Mouse (Mus musculus): ENCODE data around the gene Dchs2.

The Dchs2 gene

DNA sequence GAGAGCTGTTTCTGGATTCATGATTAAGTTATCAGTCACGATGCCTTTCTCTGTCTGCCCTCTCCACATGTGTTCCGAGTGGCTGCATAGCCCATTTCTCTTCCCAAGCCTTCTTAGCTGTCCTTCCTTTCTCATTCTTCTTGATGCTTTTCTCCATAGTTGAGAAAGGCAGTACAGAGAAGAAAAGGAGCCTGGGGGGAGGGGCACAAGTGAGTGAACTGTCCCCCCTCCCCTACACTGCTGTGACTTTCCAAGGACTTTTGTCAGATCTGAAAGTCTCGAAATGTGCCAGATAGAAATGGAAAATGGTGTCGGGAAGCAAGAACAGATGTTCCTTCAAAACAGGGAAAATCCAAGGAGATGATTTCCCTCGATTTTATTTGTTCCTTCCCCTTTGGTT, 118.8 kb downstream of the Dchs2 start:
- no peak for DNase-seq (ENCODE audit: low read depth in 1 of 2, low spot score in 2 of 2)

DNA sequence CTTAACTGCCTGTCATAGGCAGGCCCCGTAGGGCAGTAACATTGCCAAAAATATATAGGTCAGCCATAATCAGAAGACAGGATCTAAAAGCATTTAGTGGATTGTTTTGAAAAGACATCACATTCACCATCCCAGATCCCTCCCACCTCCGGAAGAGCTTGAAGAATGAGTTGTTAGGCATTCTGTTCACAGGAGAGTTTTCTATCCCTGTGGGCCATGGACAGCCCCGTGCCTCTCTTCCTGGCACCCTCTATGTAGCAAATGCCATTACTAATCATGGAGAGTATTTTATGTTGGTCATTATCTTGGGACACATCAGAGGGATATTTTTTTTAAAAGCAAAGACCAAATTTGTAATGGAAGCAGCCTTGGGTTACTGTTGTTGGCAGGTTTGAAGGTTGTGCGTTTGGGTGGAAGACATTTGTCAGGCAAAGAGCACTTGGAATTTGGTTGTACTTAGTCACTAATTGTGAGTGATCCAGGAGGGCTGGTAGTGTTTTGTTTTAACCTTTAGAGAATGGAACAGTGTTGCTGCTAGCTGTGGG, 122.3 kb downstream of the Dchs2 start:
- DNase-seq (ENCODE audit: low read depth in 1 of 2, low spot score in 2 of 2), result no peak

- no peak for DNase-seq (ENCODE audit: low read depth in 1 of 2, low spot score in 2 of 2)
Measured at GRCm38 (mm10) chr3:83251899-83252298, 124.2 kb downstream of the Dchs2 start.

DNA sequence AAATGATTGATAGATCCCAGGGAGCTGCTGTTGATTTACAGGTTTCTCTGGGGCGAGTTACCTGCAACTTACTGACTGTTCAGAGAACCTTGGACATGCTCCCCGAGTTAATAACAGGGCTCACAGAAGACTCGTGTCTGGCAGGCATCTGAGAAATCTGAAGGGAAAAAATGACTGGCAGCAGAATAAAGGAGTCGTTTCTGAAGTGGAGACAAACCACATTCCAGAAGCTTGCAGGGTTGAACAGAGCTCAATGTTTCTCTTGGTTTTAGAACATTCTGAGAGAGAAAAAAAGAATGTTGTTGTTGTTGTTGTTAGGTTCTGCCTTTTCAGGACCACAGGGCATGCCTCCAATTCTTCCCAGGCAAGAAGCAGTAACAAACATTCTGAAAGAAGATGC, 131.7 kb downstream of the Dchs2 start:
- DNase-seq (ENCODE audit: low read depth in 1 of 2, low spot score in 2 of 2), result no peak

DNA sequence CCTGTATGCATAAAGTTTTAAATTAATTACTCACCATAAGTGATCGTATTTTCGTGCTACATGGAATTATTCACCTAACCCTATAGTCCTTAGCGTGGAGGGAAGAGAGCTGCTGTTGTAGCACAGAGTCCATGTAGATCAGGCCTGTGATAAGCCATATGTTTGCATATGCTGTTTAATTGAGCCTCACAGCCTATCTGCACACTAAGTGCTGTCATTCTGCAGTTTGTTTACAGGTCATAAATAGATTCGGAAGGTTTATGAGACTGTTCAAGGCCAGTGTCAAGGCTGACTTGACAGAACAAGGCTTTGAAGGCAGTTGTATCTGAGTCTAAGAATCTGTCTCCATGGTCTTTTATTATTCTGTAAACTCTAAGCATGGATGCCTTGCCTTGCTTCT, 138.3 kb downstream of the Dchs2 start:
- DNase-seq (ENCODE audit: low read depth in 1 of 2, low spot score in 2 of 2), result no peak

DNA sequence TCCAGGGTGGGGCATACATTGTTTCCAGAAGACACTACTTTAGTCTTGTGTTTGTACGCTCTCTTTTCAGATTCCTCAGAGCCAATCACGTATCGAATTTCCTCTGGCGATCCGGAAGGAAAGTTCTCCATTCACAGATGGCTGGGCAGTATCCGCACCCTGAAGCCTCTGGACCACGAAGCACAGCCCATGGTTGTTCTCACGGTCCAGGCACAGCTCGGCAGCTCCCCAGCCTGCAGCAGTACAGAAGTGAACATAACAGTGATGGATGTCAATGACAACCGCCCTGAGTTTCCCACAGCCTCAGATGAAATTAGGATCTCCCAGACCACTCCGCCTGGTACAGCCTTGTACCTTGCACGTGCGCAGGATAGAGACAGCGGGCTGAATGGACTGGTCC, 142.5 kb downstream of the Dchs2 start:
- no peak for DNase-seq (ENCODE audit: low read depth in 1 of 2, low spot score in 2 of 2)

GRCm38 (mm10) chr3:83270982-83271381, 143.2 kb downstream of the Dchs2 start:
- no peak for DNase-seq (ENCODE audit: low read depth in 1 of 2, low spot score in 2 of 2)

DNA sequence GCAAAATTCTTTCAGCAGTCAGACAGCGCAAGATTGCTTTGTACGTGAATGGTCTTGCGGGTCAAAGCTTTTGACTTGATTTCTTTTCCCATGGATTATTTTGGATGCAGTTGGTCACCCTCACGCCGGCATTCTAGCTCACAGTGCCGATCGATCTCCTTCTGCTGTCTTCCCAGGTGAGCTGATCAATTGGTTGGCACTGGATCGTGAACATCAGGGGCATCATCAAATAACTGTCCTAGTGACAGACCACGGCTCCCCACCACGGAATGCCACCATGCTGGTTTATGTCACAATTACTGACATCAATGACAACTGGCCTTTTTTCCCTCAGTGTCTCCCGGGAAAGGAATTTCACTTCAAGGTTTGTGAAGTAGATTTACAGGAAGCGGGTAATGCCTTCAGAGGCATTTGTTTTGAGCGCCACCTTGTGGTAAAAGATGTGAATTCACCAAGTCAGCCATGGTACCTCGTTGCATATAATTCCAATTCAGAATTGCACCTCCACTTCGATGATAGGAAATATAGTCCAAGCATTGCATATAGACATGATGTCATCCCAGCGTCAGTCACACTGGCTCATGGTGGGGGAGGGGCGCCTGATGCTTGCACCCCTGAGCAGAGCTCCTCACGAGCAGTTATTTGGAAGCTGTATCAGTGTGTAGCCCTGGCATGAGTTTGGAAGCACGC, 146.0 kb downstream of the Dchs2 start:
- DNase-seq (ENCODE audit: low read depth in 1 of 2, low spot score in 2 of 2), result no peak

DNA sequence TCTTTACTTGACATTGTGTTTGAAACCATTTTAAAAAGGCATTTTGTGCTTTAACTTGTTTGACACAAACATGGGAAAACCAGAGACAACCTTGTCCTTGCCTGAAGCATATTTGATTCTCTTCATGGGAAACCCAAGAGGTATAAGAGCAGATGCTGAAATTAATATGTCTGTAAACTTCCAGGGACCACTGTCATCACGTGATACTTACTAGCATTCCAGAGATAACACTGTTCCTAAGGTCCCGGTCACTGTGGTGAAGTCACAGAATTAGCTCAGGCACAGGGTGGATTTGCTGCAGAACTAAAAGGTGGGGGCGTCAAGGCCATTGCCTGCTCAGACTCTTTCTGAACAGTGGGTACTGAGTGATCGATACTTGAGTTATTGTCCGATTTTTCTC, 148.0 kb downstream of the Dchs2 start:
- DNase-seq (ENCODE audit: low read depth in 1 of 2, low spot score in 2 of 2), result no peak

GRCm38 (mm10) chr3:83283882-83284281, 156.1 kb downstream of the Dchs2 start:
- DNase-seq (ENCODE audit: low read depth in 1 of 2, low spot score in 2 of 2), result no peak

GRCm38 (mm10) chr3:83286975-83287405, 159.2 kb downstream of the Dchs2 start:
- DNase-seq (ENCODE audit: low read depth in 1 of 2, low spot score in 2 of 2), result no peak

GRCm38 (mm10) chr3:83288118-83288840, 160.5 kb downstream of the Dchs2 start:
- no peak for DNase-seq (ENCODE audit: low read depth in 1 of 2, low spot score in 2 of 2)

DNA sequence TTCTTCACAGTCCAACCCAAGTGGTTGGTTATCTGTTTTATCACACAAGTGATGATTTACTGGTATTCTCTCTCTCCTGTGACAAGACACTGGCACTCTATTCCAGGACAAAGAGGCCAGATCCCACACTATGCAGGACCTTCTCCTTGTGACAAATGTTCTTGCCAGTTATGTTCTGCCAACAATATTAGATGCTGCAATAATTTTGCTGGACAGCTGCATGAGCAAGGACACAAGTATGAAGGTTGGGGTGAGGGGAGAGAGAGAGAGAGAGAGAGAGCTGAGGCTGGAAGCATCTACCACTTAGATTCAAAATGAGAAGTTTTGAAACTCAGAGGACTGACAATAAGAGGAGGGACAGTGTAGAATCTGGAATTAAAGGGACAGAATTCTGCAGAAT, 162.7 kb downstream of the Dchs2 start:
- DNase-seq (ENCODE audit: low read depth in 1 of 2, low spot score in 2 of 2), result no peak

GRCm38 (mm10) chr3:83290953-83291352, 163.2 kb downstream of the Dchs2 start:
- DNase-seq (ENCODE audit: low read depth in 1 of 2, low spot score in 2 of 2), result no peak

- no peak for DNase-seq (ENCODE audit: low read depth in 1 of 2, low spot score in 2 of 2)
Measured at GRCm38 (mm10) chr3:83299783-83300382, 172.1 kb downstream of the Dchs2 start.

DNA sequence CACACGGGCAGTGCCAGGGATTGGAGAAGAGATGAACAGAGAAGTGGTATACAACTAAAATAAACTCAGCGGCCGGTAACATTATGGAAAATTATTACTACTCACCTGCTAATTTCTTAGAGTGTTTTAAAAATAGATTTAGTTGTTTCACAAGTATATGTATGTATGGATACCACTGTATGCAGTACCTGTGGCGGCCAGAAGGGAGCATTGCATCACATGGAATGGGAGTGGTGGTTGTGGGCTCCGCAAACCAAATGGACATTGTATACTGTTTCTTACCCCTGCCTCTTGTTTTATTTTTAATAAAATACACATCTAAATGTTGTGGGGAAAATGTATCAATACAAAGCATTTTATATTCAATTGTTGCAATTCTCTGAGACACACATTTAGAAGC, 176.1 kb downstream of the Dchs2 start:
- DNase-seq (ENCODE audit: low read depth in 1 of 2, low spot score in 2 of 2), result no peak

DNA sequence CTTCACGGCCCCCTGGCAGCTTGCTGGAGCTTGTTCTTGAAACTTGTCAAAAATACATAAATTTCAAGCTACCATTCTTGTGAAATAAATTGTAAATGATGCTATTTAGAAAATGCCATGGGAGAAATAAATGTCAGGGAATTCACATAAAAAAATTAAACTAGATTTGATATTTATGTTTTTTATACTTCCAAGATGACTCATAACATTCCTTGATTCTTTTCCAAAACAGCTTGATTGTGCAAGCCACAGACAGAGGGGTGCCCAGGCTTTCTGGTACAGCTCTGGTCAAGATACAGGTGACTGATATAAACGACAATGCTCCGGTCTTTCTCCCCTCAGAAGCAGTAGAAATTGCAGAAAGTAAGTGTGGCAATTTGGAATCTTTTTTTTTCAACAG, 218.2 kb downstream of the Dchs2 start:
- DNase-seq (ENCODE audit: low read depth in 1 of 2, low spot score in 2 of 2), result no peak

GRCm38 (mm10) chr3:83368500-83369068, 240.8 kb downstream of the Dchs2 start:
- DNase-seq (ENCODE audit: low read depth in 1 of 2, low spot score in 2 of 2), result no peak

GRCm38 (mm10) chr3:83369871-83370270, 242.1 kb downstream of the Dchs2 start:
- no peak for DNase-seq (ENCODE audit: low read depth in 1 of 2, low spot score in 2 of 2)

DNA sequence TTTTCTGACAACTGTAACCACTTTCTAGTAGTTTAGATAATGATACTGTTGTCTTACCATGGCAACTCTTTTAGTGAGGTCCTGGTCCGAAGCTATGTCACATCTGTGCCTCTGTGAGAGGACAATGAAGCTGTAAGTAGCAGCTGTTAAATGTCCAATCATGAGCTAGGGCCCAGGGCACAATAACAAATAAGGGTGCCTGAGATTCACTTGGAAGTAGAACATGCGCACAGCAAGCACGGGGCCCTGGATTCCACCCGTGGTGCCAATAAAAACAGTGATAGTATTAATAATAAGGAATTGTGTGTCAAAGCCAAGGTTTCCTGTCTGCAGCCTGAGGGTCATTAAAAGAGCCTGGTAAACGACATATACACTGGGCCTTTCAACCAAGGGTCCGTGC, 246.6 kb downstream of the Dchs2 start:
- no peak for DNase-seq (ENCODE audit: low read depth in 1 of 2, low spot score in 2 of 2)

DNA sequence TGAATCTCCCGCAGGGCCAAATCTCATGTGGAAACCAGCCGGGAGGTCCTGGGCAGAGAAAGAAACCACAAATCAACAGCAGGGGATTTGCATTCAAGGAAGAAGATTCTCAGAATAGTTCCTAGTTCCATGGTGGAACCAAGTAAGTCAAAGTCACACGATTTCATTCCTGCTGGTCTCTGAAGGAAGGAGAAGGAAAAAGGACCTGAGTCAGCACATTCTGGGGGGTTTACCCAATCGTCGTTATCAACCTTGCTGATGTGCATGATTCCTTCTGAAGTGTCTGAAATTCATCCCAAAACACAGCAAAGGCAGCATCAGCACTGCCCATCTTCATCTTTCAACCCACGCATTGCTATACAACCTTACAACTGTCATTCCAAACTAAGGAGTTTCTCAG, 249.1 kb downstream of the Dchs2 start:
- no peak for DNase-seq (ENCODE audit: low read depth in 1 of 2, low spot score in 2 of 2)
